Mouse (Mus musculus) frontal cortex, adult (tissue): ENCODE data around the gene Snu13.

Source experiments
- ATAC-seq: cut with Nextera tagmentation; 2 replicates; pipeline ENCODE4 v1.9.2; 2017; ENCODE audit warnings: mild to moderate bottlenecking, moderate library complexity, mixed read lengths; ENCODE audit not compliant: low TSS enrichment

Snu13 gene

DNA sequence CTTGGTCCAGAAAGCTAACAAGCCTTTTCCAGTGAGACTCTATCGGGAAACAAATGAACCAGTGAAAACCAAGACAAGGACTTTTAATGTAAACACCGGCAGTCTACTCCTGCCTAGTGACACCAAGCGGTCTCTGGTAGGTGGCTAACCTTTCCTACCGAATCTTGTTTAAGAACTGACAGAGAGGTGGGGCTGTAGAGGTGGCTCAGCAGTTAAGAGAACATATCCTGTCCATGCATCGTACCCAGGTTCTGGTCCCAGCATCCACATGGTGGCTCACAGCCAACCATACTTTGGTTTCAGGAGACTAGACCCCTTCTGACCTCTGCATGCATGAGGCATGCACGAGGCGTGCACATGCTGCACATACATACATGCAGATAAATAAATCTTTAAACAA lies 20.1 kb downstream of the Snu13 start:
- ATAC-seq, result no peak

DNA sequence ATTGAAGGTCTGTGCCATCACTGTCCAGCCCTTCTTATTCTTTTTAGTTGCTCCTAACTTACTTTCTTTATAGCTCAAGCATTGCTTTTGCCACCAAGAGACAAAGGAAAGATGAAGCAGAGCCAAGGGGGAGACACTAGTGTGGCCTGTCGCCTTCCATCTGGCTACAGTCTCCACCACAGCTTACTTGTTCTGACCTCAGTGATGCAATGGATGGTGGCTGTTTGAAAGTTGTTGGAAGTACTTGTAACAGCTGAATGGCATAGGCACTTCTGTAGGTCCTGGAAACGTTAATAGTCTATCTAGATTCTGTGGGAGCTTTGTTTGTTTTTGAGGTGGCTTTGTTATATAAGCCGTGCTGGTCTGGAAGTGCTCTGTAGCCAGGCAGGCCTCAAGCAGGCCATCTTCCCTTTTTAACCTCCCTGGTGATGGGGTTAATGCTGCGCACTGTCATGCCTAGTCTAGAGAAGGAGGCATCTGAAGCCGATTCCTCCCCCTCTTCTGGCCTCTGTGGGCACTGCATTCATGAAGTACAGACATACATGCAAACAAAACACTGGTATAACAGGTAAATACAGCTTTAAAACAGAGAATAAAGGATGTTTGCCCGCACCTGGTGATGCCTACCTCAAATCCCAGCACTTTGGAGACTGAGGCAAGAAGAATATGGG lies 23.3 kb downstream of the Snu13 start:
- ATAC-seq, result no peak

DNA sequence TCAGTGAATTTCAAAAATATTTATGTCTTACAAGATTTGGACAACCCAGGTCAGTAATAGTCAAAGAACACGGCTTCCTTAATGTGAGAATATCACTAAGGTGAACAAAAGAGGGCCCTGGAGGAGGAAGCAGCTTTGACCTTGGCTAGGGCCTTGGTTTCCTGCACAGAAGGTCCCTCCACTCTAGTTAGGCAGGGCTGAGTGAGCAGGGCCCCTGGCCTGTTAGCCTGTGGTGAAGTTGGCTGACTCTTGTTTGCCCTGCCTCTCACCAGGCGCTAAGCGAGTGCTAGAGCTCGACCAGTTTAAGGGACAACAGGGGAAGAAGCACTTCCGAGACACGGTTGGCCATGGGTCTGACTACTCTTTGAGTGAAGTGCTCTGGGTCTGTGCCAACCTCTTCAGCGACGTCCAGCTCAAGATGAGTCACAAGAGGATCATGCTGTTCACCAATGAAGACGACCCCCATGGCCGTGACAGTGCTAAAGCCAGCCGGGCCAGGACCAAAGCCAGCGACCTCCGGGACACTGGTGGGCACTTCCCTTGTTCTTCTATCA lies 24.8 kb downstream of the Snu13 start:
- ATAC-seq, result no peak

DNA sequence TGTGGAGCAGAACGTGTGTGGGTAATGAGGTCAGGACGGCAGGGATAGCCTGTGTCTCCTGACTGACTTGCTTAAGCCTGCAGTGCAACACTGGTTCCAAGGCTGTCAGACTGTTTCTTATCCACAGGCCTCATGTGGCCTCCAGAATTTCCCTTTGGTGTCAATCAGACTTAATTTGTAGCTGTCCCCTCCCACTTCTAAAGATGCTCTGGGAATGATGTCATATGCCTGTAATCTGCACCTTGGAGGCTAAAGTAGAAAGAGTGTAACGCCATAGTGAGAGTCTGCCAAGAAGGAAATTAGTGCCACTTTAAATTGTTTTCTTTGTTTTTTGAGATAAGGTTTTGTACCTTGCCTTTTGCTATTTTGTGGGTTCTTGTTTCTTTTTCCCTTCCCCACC lies 28.1 kb downstream of the Snu13 start:
- ATAC-seq, result no peak

DNA sequence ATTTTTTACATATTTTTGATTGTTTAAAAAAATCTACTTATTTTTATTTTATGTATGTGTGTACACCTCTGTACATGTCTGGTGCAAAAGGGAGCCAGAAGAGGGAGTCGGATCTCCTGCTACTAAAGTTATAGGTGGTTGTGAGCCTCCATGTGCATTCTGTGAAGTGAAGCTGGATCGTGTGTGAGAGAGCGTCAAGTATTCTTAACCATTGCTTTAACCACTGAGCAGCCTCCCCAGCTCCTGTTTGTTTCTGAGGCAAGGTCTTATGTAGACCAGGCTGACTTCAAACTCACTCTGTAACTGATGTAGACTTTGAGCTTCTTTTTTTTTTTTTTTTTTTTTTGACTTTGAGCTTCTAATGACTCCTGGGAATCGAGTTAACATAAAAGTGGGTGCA lies 29.9 kb downstream of the Snu13 start:
- ATAC-seq, result no peak

DNA sequence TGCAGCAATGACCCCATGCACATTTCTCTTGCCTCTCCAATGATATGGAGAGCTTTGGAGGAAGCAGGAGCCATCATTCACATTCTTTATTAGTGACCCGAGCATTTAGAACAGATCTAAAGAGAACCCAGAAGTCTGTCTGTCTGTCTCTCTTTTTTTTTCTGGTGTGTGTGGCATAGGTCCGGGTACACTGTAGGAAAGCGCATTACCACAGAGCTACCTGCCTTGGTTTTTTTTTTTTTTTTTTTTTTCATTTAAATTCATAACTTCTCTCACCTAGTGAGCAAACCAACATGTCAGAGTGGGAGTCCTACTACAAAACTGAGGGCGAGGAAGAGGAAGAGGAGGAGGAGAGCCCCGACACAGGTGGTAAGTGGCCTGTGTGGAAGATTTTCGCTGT lies 30.6 kb downstream of the Snu13 start:
- ATAC-seq, result no peak

DNA sequence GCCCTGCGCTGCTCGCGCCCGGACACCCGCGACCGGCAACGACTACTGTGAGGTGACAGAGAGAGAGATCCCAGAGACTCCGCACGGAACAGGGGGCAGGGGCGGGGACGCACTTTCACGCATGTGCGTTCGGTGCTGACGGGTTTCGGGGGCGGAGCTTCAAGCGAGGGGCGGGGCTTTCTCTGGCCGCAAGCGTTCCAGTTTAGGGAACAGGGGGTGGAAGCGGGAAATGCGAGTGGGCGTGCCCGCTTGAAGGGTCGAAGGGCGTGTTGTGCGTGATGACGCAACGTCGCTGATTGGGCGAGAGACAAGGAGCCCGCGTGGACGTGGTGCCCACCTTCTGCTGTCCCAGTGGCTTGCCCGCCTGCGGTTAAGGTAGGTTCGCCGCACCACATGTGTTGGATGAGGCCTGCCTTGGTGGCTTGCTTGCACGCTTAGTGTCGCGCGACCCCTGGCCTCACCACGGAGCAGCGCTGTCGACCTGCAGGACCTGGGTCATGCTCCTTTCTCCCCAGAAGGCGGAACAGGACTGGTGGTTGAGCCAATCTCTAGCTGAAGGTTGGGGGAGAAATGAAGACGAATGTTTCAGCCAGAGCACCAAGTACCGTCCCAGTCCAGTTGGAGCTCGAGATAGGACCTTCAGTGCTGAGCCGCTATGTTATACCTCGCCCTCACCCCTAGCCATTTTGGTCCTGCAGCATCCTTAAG lies 31.1 kb downstream of the Snu13 start:
- ATAC-seq, result peak; percentile 88

DNA sequence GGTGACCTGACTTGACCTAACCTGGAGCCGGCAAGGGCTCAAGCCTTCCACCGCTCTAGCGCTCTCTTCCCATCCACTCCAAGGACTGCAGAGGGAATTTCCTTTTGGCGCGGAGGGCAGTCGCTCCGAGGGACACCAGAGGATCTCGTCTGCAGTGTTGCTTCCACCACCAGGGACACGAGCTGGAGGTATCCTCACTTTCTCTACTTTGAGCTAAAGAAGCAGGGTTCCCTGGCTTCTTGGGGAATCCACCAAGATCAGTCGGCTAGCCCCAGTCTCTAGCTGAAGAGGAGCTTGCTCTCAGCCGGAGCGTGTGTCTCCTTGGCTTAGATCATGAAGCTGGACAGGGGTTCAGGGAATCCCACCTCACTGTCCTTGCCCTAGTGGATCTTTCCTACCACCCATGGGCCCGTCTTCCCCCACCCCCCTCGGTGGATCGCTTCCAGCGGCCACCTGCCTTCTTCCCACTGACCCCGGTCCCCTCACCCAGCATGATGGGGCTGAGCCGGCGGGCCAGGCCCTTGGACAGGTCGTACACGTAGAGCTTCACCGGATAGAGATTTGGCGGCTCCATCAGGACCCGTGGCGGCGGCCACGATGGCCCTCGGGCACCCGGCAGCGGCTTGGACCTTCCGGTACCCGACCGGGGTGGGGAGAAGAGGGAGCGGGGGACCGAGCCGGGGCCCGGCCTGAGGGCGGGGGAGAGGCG lies 31.9 kb downstream of the Snu13 start:
- peak; percentile 38 for ATAC-seq

DNA sequence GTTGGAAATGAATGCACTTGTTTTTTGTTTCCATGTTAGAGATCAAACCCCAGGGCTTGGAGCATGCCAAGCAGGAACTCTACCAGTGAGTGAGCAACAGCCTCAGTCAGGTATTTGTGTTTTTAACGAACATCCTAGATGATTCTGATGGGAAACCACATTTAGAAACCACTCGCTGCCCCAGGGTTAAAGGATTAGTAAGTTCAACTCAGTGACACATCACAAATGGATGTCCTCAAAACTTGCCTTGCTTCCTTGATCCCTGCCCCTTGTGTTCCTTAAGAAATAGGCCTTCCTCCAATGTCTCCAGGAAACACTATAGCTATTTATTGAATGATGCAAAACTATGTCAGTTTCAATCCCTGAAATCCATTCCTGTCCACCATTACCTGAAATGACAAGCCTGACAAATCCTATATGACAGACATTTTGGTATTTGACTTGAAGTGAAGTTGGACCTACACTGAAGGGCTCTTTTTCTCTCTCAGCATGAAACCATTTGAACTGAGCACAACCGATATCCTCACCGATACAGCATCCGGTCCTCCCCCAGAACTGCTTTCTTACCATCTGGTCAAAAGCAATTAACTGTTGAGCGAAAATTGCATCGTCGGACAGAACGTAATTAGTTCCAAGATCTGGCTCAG lies 32.5 kb downstream of the Snu13 start:
- ATAC-seq, result no peak

DNA sequence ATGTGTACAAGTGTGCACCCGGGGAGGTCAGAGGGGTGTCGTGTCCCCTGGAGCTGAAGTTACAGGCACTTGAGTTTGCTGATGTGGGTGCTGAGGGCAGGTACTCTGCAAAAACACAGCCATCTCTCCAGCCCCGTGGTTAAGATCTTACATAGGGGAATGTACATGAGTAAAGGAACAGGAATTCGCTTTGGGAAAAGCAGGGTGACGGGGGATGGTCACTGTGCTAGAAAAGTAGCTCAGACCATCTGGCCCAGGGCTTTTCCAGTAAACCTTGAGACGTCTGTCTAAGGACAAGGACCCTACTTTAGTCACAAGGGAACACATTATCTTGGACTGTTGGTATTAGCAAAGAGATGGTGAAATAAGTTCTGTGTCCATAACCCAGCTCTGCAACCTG lies 35.5 kb downstream of the Snu13 start:
- ATAC-seq, result no peak

DNA sequence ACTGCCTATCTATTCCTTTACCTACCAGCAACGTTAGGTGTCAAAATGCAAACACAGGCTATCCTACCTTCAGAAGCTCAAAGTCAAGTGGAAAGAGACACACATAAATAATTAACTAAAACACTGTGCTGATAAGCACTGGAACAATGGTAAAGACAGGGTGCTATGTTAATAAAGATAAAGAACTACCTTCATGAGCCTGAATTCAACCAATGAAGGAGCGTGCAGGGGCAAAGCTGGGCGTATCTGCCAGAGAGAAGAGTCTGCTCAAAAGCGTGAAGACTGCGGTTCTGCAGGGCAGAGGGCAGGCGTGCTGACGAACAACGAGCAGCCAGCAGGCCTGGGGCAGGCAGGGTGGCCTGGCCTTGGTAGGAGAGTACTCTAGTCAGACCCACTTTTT lies 43.1 kb downstream of the Snu13 start:
- ATAC-seq, result no peak

DNA sequence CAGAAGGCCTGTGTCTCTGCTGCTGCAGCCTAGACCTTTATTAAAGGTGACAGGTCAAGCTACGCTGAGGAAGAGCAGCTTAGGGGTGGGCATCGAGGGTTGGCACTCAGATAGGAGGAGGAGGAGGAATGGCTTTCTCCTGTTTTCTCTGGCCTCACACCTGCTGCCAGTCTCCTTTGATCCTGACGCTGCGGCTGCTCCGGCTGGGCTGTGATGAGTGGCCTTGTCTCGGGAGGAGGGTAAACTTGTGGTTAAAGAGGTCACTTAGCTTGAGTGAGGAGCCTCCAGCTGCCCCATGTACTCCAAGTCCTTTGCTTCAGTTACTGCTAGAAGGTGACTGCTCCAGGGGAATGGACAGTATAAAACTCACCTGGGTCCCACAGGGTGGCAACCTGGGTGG lies 53.4 kb downstream of the Snu13 start:
- ATAC-seq, result no peak

DNA sequence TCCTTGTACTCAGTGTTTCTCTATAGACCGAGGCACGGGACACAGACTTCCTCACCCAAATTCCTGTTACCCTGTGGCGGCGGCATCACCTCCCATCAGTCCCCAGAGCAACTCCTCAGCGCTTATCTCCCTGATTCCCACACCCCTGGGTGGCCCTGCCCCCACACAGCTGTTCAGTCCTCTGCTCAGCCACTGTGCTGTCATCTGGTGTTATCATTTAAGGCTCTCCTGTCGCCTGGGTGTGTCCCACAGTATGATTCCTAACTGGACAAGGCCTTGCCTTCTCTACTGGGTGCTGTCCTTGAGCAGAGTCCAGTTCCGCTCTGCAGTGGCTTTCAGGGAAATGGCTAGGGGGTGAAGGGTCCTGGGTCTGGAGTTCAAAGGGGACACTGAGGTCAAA lies 56.8 kb downstream of the Snu13 start:
- ATAC-seq, result no peak
